Mouse (Mus musculus): ENCODE results near the gene Akap7. TPM values are rescaled to one million over a fixed set of nuclear protein-coding genes. Genes with fewer than 3 reads are reported as not detected.
"Not testable (repeated sequence)": the region's sequence is repeated elsewhere in the genome, so short reads cannot be mapped to it uniquely, and the experiment has no call there.

Akap7 gene
- polyA plus RNA-seq, 1 experiment from 2014 or later, result 30.3 TPM

DNA sequence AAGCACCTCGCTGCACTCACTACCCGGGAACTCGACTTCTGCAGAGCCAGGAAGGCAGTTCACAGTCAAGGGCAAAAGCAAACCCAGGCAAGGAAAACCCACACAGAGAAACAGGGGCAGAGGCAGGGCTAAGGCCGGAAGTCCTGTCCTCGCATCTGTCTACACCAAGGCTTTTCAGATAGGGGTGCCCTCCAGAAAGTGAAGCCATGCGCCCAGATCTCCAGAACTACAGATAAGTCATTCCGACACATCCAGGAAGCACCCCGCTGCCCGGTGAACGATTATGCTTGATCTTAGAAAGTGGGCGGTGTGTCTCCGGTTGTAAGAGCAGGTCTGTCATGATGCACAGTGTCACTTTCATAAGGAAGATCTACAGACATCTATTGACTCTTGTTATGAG lies 109.1 kb downstream of the Akap7 start:
- no peak overlapping the region for H3K9ac ChIP-seq (ENCODE audit: low read depth, low read length)
- no peaks in the 10 kb centered on the region for H3K9me3 ChIP-seq (ENCODE audit: control insufficient read depth, low read length)
- H3K4me2 ChIP-seq (replicated peaks; ENCODE audit: low read depth, low read length), result no peak overlapping the region
- H3K36me3 ChIP-seq (ENCODE audit: control insufficient read depth, insufficient read depth, low read length), result no peaks in the 10 kb centered on the region
- no peak overlapping the region for H3K27ac ChIP-seq (ENCODE audit: low read depth, low read length)
- peaks cover 3% of the 10 kb centered on the region; the same call in 1 of the 2 replicates for H3K4me1 ChIP-seq (ENCODE audit: control insufficient read depth, insufficient read depth, low read length)
- no peak for ATAC-seq (ENCODE audit: low FRiP score, low TSS enrichment)
- no peaks in the 10 kb centered on the region for H3K27me3 ChIP-seq (ENCODE audit: control insufficient read depth, insufficient read depth, low read length)
- no peak overlapping the region for H3K4me3 ChIP-seq (ENCODE audit: low read length)
- WGBS, result 79% methylated on average over 12 of the region's 12 CpGs

DNA sequence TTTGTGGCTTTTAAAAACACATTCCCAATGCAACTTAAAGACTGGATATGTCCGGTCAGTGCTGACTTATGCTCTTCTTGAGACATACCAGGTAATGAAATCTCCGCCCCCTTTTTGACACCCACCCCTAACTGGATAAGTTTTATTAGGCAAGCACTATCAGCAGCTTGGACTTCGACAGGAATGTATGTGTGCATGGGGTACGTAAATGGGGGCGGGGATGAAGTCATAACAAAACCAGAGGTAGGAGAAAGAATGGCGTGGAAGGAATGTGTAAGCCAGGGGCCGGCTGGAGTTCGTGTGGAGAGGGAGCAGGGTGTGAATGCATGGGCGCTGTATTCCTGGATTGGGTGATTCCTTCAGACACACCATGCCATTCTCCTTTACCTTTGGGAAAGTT lies 109.6 kb downstream of the Akap7 start:
- WGBS, result 69% methylated on average over 9 of the region's 9 CpGs
- no peak overlapping the region for H3K27ac ChIP-seq (ENCODE audit: low read depth, low read length)
- peaks cover 3% of the 10 kb centered on the region; the same call in 1 of the 2 replicates for H3K4me1 ChIP-seq (ENCODE audit: control insufficient read depth, insufficient read depth, low read length)
- H3K36me3 ChIP-seq (ENCODE audit: control insufficient read depth, insufficient read depth, low read length), result no peaks in the 10 kb centered on the region
- H3K9me3 ChIP-seq (ENCODE audit: control insufficient read depth, low read length), result no peaks in the 10 kb centered on the region
- H3K4me3 ChIP-seq (ENCODE audit: low read length), result no peak overlapping the region
- ATAC-seq (ENCODE audit: low FRiP score, low TSS enrichment), result no peak
- no peak overlapping the region for H3K9ac ChIP-seq (ENCODE audit: low read depth, low read length)
- no peaks in the 10 kb centered on the region for H3K27me3 ChIP-seq (ENCODE audit: control insufficient read depth, insufficient read depth, low read length)
- no peak overlapping the region for H3K4me2 ChIP-seq (replicated peaks; ENCODE audit: low read depth, low read length)

DNA sequence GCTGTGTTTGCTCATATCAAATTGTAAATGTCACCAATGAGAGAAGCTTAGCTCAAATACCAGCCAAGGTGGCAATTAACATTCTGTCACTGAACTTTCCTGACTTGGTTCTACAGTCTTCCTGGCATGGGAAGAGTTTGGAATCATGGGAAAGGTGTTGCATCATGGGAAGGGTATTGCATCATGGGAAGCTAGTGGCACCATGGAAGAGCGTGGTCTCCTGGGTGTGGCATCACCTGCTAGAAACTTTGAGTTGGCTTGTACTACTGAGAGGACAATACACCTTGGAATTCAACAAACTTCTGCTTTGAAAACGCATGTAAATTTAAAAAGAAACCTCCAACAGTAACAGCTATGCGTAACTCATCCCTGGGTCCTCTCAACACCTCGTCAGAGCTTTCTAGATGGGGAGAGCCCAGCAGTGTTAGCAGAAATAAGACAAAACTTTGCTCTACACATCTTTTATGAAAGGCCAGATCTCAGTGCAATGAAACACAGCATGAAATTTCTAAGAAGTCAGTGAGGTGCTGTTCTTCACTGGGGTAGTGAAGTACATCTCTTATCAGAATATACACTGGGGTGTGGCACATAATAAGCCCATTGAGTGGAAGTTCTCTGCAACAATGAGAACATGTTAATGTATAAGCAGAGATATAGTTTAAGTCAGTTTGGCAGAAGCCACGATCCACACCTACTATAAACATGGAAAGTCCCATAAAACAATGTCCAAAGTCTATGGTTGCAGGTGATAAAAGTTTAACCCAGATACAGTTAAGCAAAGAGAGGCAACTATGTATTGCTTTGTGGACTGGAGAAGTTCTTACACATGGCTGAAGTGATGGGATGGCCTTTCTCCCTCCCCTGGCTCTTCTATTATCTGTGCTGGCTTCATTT lies 115.2 kb downstream of the Akap7 start:
- H3K36me3 ChIP-seq (ENCODE audit: control insufficient read depth, insufficient read depth, low read length), result no peaks in the 10 kb centered on the region
- no peak overlapping the region for H3K4me3 ChIP-seq (ENCODE audit: low read length)
- no peaks in the 10 kb centered on the region for H3K9me3 ChIP-seq (ENCODE audit: control insufficient read depth, low read length)
- 78% methylated on average over 5 of the region's 5 CpGs for WGBS
- ATAC-seq (ENCODE audit: low FRiP score, low TSS enrichment), result no peak
- no peaks in the 10 kb centered on the region for H3K27me3 ChIP-seq (ENCODE audit: control insufficient read depth, insufficient read depth, low read length)
- no peak overlapping the region for H3K4me2 ChIP-seq (replicated peaks; ENCODE audit: low read depth, low read length)
- no peak overlapping the region for H3K9ac ChIP-seq (ENCODE audit: low read depth, low read length)
- peaks cover 3% of the 10 kb centered on the region; the same call in 1 of the 2 replicates for H3K4me1 ChIP-seq (ENCODE audit: control insufficient read depth, insufficient read depth, low read length)
- no peak overlapping the region for H3K27ac ChIP-seq (ENCODE audit: low read depth, low read length)

DNA sequence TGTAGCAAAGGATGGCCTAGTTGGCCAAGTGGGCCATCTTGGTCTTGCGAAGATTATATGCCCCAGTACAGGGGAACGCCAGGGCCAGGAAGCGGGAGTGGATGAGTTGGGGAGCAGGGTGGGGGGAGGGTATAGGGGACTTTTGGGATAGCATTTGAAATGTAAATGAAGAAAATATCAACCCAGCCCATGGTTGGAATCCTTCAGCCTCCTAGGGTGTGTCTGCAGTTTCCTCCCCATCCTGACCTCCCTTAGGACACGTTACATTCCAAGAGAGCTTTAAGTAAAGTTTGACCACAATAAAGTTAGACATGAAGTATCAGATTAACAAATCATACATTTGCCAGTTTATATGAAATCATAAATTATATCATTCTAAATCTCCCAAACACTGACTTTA lies 116.5 kb downstream of the Akap7 start:
- ATAC-seq (ENCODE audit: low FRiP score, low TSS enrichment), result no peak
- no peaks in the 10 kb centered on the region for H3K9me3 ChIP-seq (ENCODE audit: control insufficient read depth, low read length)
- no peak overlapping the region for H3K27ac ChIP-seq (ENCODE audit: low read depth, low read length)
- no peak overlapping the region for H3K9ac ChIP-seq (ENCODE audit: low read depth, low read length)
- WGBS, result 92% methylated on average over 4 of the region's 4 CpGs
- no peak overlapping the region for H3K4me3 ChIP-seq (ENCODE audit: low read length)
- no peaks in the 10 kb centered on the region for H3K27me3 ChIP-seq (ENCODE audit: control insufficient read depth, insufficient read depth, low read length)
- no peak overlapping the region for H3K4me2 ChIP-seq (replicated peaks; ENCODE audit: low read depth, low read length)
- no peaks in the 10 kb centered on the region for H3K36me3 ChIP-seq (ENCODE audit: control insufficient read depth, insufficient read depth, low read length)
- H3K4me1 ChIP-seq (ENCODE audit: control insufficient read depth, insufficient read depth, low read length), result peaks cover under 1% of the 10 kb centered on the region; the same call in 1 of the 2 replicates

DNA sequence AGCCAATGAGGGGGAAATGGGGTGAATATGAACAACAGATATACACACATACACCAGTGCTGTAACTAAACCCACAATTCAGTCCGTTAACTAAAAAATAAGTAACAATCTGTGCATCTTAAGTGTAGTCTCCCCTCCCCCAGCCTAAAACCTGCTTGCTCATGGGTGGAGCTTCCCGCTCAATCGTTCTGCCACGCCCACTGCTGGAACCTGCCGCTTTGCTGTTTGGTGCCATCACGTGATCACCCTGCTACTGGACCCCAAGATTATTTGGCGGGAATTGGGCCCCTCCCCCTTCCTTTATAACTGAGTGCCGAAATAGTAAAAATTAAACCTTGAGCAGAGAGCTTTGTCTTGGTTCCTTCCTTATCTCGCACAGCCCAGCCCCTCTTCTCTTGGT lies 121.4 kb downstream of the Akap7 start:
- not testable (repeated sequence) for H3K36me3 ChIP-seq (ENCODE audit: control insufficient read depth, insufficient read depth, low read length); H3K27ac ChIP-seq (ENCODE audit: low read depth, low read length); H3K4me3 ChIP-seq (ENCODE audit: low read length); H3K4me1 ChIP-seq (ENCODE audit: control insufficient read depth, insufficient read depth, low read length); H3K4me2 ChIP-seq (replicated peaks; ENCODE audit: low read depth, low read length); H3K9me3 ChIP-seq (ENCODE audit: control insufficient read depth, low read length); H3K9ac ChIP-seq (ENCODE audit: low read depth, low read length); ATAC-seq (ENCODE audit: low FRiP score, low TSS enrichment); H3K27me3 ChIP-seq (ENCODE audit: control insufficient read depth, insufficient read depth, low read length)
- 53% methylated on average over 9 of the region's 9 CpGs for WGBS

DNA sequence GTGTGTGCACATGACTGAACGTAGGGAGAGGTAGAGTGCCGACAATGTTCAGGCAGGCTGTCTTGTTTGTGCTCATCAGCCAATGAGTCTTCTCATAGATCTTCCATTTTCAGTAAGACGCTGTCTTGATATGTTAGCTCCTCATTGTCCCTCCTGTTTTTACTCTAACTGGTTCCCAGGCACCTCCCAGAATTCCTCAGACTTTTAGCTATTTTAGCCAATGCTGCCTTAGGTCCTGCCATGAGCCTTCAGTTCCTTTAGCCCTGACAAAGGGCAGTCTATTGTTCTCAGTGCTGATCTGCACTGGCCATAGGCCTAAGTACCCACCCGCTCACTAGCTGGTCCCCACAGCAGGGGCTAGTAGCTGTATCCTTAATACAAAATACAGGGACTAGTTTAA lies 122.0 kb downstream of the Akap7 start:
- H3K4me1 ChIP-seq (ENCODE audit: control insufficient read depth, insufficient read depth, low read length), result no peaks in the 10 kb centered on the region
- no peaks in the 10 kb centered on the region for H3K36me3 ChIP-seq (ENCODE audit: control insufficient read depth, insufficient read depth, low read length)
- WGBS, result 84% methylated on average over 4 of the region's 4 CpGs
- H3K9ac ChIP-seq (ENCODE audit: low read depth, low read length), result no peak overlapping the region
- no peak for ATAC-seq (ENCODE audit: low FRiP score, low TSS enrichment)
- H3K4me3 ChIP-seq (ENCODE audit: low read length), result no peak overlapping the region
- no peak overlapping the region for H3K4me2 ChIP-seq (replicated peaks; ENCODE audit: low read depth, low read length)
- no peaks in the 10 kb centered on the region for H3K9me3 ChIP-seq (ENCODE audit: control insufficient read depth, low read length)
- H3K27me3 ChIP-seq (ENCODE audit: control insufficient read depth, insufficient read depth, low read length), result no peaks in the 10 kb centered on the region
- no peak overlapping the region for H3K27ac ChIP-seq (ENCODE audit: low read depth, low read length)

DNA sequence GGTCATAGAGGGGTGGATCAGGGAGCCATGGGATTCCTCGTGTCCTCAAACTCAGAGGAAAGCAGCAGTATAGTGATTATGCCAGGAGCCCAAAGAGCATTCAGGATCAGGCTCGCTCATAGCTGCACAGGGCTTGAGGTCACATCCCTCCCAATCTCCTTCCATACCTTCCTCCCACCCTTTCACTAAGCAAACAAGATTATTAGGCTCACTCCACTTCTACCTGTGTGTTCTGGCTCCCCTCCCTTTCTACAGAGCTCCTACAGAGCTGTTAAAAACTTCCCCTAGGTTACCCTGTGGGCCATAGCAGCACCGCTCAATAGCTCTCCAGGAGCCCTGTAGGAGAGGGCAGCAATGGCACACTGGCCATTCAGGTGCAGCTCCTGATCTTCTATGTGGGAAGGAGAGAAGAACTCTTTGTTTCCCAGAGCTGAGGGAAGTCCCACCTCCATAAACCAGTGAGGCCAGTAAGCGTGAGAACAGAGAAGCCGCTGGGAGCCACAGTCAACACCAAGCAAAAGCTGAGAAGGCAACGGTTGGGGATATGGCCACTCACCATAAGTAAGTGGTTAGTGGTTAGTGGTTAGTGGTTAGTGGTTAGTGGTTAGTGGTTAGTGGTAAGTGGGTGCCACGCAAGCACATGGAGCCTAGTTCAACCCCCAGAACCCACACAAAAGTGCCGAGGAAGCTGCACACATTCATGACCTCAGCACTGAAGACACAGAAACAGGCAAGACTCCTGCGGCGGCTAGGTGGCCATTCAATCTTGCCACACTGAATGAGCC lies 122.7 kb downstream of the Akap7 start:
- WGBS, result 87% methylated on average over 10 of the region's 10 CpGs
- H3K36me3 ChIP-seq (ENCODE audit: control insufficient read depth, insufficient read depth, low read length), result no peaks in the 10 kb centered on the region
- no peak overlapping the region for H3K27ac ChIP-seq (ENCODE audit: low read depth, low read length)
- no peaks in the 10 kb centered on the region for H3K27me3 ChIP-seq (ENCODE audit: control insufficient read depth, insufficient read depth, low read length)
- H3K9me3 ChIP-seq (ENCODE audit: control insufficient read depth, low read length), result no peaks in the 10 kb centered on the region
- no peak for ATAC-seq (ENCODE audit: low FRiP score, low TSS enrichment)
- no peak overlapping the region for H3K4me2 ChIP-seq (replicated peaks; ENCODE audit: low read depth, low read length)
- no peak overlapping the region for H3K4me3 ChIP-seq (ENCODE audit: low read length)
- no peaks in the 10 kb centered on the region for H3K4me1 ChIP-seq (ENCODE audit: control insufficient read depth, insufficient read depth, low read length)
- H3K9ac ChIP-seq (ENCODE audit: low read depth, low read length), result no peak overlapping the region

DNA sequence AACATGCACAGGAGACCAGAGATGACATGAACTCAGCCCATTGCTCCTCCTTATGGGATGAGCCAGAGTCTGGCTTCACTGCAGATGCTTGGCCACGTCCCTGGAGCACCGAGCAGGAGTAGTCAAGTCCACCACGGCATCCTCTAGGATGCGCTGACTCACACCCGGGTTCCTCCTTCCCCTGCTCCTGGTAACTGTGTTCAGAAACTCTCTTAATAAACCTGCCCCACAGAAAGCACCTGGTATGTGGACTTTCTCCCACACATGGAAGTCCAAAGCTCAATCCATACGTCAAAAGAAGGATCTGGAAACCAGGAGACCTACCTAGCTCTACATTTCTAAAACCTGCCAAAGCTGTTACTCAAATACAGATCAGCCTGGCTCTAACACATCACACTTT lies 124.4 kb downstream of the Akap7 start:
- Histone ChIP-seq H3K9ac (ENCODE audit: low read depth, low read length) (no peak overlapping the region), H3K4me2 (replicated peaks; ENCODE audit: low read depth, low read length) (no peak overlapping the region), H3K9me3 (ENCODE audit: control insufficient read depth, low read length) (no peaks in the 10 kb centered on the region), H3K4me3 (ENCODE audit: low read length) (no peak overlapping the region), H3K4me1 (ENCODE audit: control insufficient read depth, insufficient read depth, low read length) (no peaks in the 10 kb centered on the region), H3K36me3 (ENCODE audit: control insufficient read depth, insufficient read depth, low read length) (no peaks in the 10 kb centered on the region), H3K27me3 (ENCODE audit: control insufficient read depth, insufficient read depth, low read length) (no peaks in the 10 kb centered on the region), H3K27ac (ENCODE audit: low read depth, low read length) (no peak overlapping the region)
- 89% methylated on average over 6 of the region's 6 CpGs for WGBS
- no peak for ATAC-seq (ENCODE audit: low FRiP score, low TSS enrichment)

DNA sequence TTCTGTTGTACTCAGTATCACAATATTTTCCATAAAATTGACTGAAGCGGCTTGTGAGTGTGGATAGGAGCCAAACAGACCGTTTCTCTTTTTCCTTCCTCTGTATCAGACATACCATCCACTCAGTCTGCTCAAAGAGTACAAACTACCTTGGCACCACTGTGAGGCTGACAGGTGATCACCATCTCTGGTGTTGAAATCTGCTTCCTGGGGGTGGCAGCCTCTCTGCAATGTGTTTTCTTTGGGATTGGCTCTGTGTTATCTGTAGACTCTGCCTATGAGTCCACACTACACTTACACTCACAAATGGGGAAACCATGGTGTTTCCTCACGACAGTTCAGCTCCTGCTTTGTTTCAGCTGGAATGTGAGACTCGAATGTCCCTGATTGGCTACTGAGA lies 128.6 kb downstream of the Akap7 start:
- no peak for ATAC-seq (ENCODE audit: low FRiP score, low TSS enrichment)
- H3K9me3 ChIP-seq (ENCODE audit: control insufficient read depth, low read length), result no peaks in the 10 kb centered on the region
- no peaks in the 10 kb centered on the region for H3K36me3 ChIP-seq (ENCODE audit: control insufficient read depth, insufficient read depth, low read length)
- no peak overlapping the region for H3K27ac ChIP-seq (ENCODE audit: low read depth, low read length)
- no peak overlapping the region for H3K9ac ChIP-seq (ENCODE audit: low read depth, low read length)
- H3K4me2 ChIP-seq (replicated peaks; ENCODE audit: low read depth, low read length), result no peak overlapping the region
- no peak overlapping the region for H3K4me3 ChIP-seq (ENCODE audit: low read length)
- WGBS, result 83% methylated on average over 4 of the region's 4 CpGs
- H3K4me1 ChIP-seq (ENCODE audit: control insufficient read depth, insufficient read depth, low read length), result no peaks in the 10 kb centered on the region
- no peaks in the 10 kb centered on the region for H3K27me3 ChIP-seq (ENCODE audit: control insufficient read depth, insufficient read depth, low read length)
